Mouse (Mus musculus) heart, adult 8-10 months (tissue): ENCODE results near the gene Syt7. TPM values are rescaled to one million over a fixed set of nuclear protein-coding genes. Genes with fewer than 3 reads are reported as not detected.
A peak's percentile ranks its signal among the peaks of the same experiment; 100 is the strongest.

Experiments used
- DNase-seq: peaks from one replicate; pipeline ENCODE4 v3.0.0; 2022; ENCODE audit warnings: low spot score
- total RNA-seq, 4 experiments: library from RNA; stranded (reverse); gene quantifications; 2 replicates each; pipeline ENCODE4 v1.2.4; 2022

The Syt7 gene
- total RNA-seq, 4 experiments from 2014 or later: 33.2 to 39.1 (median 35.8) TPM

- DNase-seq: no peak
Observed at GRCm38 (mm10) chr19:10424751-10425150, 35.9 kb downstream of the Syt7 start.

GRCm38 (mm10) chr19:10425484-10426270 lies 36.8 kb downstream of the Syt7 start:
- no peak for DNase-seq

GRCm38 (mm10) chr19:10426312-10426711 lies 37.4 kb downstream of the Syt7 start:
- no peak for DNase-seq

- DNase-seq: no peak
Observed at GRCm38 (mm10) chr19:10426793-10427192, 37.9 kb downstream of the Syt7 start.

GRCm38 (mm10) chr19:10427431-10427830 lies 38.5 kb downstream of the Syt7 start:
- no peak for DNase-seq

GRCm38 (mm10) chr19:10429371-10429770 lies 40.5 kb downstream of the Syt7 start:
- peak; percentile 26 for DNase-seq

DNA sequence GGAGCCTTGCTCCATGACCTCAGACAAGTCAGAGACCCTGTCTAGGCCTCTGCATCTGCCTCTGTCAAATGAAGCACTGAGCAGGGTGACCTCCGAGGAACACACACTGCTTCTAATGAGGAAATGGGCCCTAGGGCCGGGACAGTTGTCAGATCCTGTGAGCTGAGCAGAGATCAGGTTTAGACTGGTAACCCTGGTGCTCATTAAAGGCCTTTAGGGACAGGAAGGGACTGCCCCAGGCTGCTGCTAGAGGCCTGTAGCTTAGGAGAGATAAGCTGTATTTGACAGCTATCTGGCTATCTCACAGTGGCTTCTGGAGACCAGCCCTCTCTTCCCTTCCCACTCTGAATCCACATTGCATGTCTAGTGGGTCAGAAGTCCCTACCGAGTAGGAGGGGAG lies 42.5 kb downstream of the Syt7 start:
- DNase-seq: no peak

GRCm38 (mm10) chr19:10431841-10432240 lies 43.0 kb downstream of the Syt7 start:
- DNase-seq: no peak

GRCm38 (mm10) chr19:10433225-10433624 lies 44.3 kb downstream of the Syt7 start:
- DNase-seq: peak; percentile 54

GRCm38 (mm10) chr19:10433879-10434540 lies 45.1 kb downstream of the Syt7 start:
- peak; percentile 35 for DNase-seq

- no peak for DNase-seq
Observed at GRCm38 (mm10) chr19:10434927-10435326, 46.0 kb downstream of the Syt7 start.

DNA sequence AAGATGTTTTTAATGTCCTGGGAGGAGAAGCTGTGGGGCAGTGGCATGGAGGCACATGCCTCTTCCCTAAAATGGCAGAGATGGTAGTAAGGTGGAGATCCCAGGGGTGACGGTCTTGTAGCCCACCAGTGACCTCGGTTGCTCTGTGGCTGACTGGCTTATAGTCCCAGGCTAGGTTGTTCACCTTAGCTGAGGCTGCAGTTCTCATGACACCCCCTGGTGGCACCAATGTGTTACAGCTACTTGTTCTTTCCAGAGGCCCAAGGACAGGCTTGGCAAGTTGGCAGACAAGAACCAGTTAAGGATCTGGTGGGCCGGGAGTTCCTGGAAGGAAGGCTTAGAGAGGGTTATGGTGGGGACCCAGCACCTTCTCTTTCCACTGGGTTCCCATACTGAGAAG lies 47.0 kb downstream of the Syt7 start:
- DNase-seq: peak; percentile 43

GRCm38 (mm10) chr19:10436726-10437125 lies 47.8 kb downstream of the Syt7 start:
- DNase-seq: no peak

- no peak for DNase-seq
Observed at GRCm38 (mm10) chr19:10437521-10437920, 48.6 kb downstream of the Syt7 start.

DNA sequence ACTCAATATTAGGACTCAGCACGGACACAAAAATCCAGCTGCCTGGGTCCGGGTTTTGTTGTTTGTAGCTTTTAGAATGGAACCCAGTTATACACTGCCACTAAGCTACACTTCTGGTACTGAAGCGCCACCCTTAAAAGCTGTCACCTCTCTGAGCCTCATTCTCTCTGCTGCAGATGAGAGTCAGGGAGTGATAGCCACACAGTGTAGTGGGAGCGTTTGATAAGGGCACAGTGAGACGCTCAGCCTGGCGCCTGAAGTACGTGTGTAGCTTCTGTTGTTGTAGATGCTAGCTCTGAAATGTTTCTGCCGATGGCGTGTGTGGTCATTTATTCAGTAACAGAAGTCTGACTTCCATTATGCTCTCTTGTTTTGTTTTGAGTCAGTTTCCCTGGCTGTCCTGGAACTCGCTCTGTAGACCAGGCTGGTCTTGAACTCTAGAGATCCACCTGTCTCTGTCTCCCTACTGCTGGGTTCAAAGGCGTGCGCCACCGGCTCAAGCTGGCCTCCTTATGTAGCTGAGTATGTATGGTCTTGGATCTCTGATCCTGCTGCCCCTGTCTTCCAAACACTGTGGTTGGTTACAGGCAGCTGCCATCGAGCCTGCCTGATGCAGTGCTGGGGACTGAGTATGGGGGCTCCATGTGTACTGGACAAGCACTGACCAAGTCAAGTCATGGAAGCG lies 55.9 kb downstream of the Syt7 start:
- no peak for DNase-seq

DNA sequence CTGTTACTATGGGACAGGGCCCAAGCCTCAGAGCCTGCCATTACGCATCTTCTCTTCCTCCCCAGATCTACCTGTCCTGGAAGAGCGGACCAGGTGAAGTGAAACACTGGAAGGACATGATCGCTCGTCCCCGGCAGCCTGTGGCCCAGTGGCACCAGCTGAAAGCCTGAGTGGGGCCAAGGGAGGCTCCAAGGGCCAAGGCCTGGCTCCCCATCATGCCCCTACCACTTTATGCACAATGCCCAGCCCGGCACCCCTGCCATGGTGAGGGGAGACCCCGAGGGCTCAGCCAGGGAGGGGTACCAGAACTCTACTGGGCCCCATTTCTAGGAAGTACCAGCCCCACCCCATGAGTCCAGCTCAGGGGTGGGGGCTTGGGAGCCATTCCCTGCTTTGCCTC lies 59.4 kb downstream of the Syt7 start:
- no peak for DNase-seq

DNA sequence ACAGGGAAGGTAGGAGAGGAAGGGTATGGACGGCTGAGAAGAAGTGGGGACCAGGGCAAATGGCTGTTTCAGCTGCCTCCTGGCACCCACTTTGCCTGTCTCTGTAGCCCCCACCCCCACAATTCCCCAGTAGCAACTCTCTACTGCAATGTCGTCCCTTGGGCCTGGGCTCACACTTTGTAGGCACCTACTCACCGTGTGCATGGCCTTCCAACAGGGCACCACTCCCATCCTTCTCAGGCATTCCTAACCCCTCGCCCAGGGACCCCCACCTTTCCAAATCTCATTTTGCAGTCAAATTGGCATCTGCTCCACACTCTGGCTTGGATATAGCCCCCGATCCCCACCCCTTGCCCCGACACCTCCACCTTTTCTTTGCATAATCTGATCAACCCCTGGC lies 60.3 kb downstream of the Syt7 start:
- DNase-seq: no peak

GRCm38 (mm10) chr19:10449708-10450107 lies 60.8 kb downstream of the Syt7 start:
- DNase-seq: peak; percentile 73

DNA sequence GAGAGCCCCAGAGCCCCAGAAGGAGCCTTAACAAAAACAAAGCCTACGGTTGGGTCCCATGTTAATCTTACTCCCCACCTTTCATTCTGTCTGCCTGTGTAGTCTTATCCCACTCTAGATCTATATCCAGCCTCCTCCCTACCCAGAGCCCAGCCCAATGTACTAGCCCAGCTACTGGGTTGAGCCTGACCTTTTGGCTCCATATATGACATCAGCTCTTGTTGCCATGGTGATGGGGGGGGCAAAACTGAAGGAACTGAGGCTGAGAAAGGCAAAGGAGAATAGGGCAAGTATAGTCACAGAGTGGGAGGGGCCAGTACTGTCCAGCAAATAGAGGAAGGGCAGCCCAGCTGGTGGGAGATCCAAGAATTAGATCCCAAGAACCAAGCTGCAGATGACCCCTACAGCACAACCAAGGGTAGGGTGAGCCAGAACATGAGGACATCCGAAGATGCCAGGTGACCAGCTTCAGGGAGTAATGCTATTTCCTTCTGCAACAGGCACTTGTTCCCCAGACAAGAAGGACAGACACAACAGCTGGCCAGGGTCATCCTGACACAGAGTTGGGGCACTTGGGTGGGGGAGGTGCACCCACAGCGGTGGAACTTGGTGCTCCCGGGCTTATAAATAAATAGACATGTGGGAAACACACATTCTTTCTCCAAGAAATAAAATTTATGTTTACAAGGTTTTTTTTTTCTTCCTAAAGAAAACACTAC lies 66.0 kb downstream of the Syt7 start:
- no peak for DNase-seq

GRCm38 (mm10) chr19:10455437-10455806 lies 66.5 kb downstream of the Syt7 start:
- DNase-seq: no peak

GRCm38 (mm10) chr19:10456752-10457483 lies 68.0 kb downstream of the Syt7 start, which contains the start of gene Lrrc10b:
Gene Lrrc10b (minus strand): TSS chr19:10457473.
- DNase-seq: no peak
